Mouse (Mus musculus): ENCODE results near the gene Rpl3. TPM values are rescaled to one million over a fixed set of nuclear protein-coding genes. Genes with fewer than 3 reads are reported as not detected.
"Not testable (repeated sequence)": the region's sequence is repeated elsewhere in the genome, so short reads cannot be mapped to it uniquely, and the experiment has no call there.

The Rpl3 gene
- polyA plus RNA-seq, 1 experiment: 680 TPM

DNA sequence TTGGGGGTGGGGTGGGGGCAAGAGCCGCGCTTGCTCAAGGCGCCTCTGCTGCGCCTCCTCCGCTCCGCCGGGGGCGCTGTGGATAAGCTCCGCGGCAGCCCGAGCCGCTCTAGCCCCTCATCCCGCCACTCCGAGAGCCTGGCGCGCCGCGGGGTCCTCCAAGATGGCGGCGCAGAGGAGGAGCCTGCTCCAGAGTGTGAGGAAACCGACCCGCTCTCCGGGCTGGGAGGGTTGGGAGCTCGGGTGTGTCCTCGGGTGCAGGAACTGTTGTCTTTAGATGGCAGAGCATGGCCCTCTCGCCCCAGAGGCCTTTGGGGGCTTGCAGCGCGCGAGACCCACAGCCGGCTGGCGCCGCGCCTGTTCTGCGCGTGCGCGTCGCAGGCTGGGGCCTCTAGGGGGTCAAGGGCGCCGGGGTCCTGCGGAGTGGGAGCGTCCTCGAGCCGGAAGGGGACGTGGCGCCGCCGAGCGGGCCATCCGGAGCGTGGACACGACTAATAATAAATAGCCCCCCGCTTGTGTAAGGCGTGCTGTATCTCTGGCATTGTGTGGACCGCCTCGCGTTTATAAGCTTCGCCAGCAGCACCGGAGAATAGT is 41.4 kb upstream of the Rpl3 start, which contains the start of gene Tab1:
Gene Tab1 (plus strand): TSS at position 135 of the 594 bp plus-strand sequence.
- peak within 1 kb of the TSS; percentile 95 for H3K27ac ChIP-seq (ENCODE audit: insufficient read depth, low read length)
- peak; percentile 37; the same call in 1 of the 2 replicates for TF ChIP-seq CTCF (IDR thresholded peaks at IDR 0.05; ENCODE audit: extremely low read depth, insufficient read depth, low read length)
- TF ChIP-seq POLR2A (IDR thresholded peaks at IDR 0.05; ENCODE audit: extremely low read depth, insufficient read depth, low read length): peak; percentile 34; the same call in 1 of the 2 replicates
- H3K4me3 ChIP-seq (ENCODE audit: insufficient read depth, low read length): peak within 1 kb of the TSS; percentile 97

DNA sequence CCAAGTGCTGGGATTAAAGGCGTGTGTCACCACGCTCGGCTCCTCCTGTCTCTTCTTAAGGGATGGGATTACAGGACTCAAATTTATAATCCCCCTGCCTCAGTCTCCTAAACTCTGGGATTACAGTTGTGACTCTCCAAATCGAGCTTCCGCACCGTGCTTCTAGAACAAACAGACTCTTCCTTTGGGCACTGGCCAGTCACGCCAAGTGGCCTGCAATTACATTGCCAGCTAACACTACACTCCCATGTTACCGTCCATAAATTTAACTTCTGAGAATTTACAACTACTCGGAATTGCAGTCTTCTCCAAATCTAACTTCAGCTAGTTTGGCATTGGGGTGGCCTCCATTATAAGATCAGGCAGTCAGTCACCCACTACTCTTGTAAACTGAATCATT is 40.8 kb upstream of the Rpl3 start:
- H3K27ac ChIP-seq (ENCODE audit: insufficient read depth, low read length): no peak overlapping the region
- peaks cover 11% of the 10 kb centered on the region; the same call in 1 of the 2 replicates for H3K4me1 ChIP-seq (ENCODE audit: control insufficient read depth, insufficient read depth, low read length)
- H3K4me3 ChIP-seq (ENCODE audit: insufficient read depth, low read length): peak overlapping the region; percentile 97; the same call in 1 of the 2 replicates
- TF ChIP-seq POLR2A (IDR thresholded peaks at IDR 0.05; ENCODE audit: extremely low read depth, insufficient read depth, low read length) (no peak), CTCF (IDR thresholded peaks at IDR 0.05; ENCODE audit: extremely low read depth, insufficient read depth, low read length) (no peak)

More for the DNA sequence above, 41.4 kb upstream of the Rpl3 start, which contains the start of gene Tab1:
- H3K4me1 ChIP-seq (ENCODE audit: control insufficient read depth, insufficient read depth, low read length): peaks cover 12% of the 10 kb centered on the region; the same call in 1 of the 2 replicates

DNA sequence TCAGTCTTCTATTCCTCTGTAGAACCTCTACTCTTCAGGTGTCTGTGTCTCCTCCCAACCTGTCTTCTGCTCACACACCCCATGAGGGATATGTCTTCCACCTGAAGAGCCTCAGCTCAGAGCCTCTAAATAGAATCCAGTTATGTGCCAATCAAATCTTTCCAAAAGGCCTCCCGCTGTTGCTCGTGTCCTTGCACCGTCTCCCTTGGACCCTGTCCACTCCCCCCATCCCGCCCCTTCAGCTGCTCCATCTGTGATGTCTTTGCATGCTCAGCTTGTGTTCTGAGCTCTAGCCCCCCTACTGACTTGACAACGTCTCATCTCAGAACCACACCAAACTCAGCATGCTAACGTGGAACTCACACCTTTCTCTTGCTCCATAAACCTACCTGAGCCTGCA is 39.8 kb upstream of the Rpl3 start:
- TF ChIP-seq CTCF (IDR thresholded peaks at IDR 0.05; ENCODE audit: extremely low read depth, insufficient read depth, low read length) (no peak), POLR2A (IDR thresholded peaks at IDR 0.05; ENCODE audit: extremely low read depth, insufficient read depth, low read length) (no peak)
- H3K27ac ChIP-seq (ENCODE audit: insufficient read depth, low read length): no peak overlapping the region
- H3K4me1 ChIP-seq (ENCODE audit: control insufficient read depth, insufficient read depth, low read length): peaks cover 9% of the 10 kb centered on the region; the same call in 1 of the 2 replicates
- H3K4me3 ChIP-seq (ENCODE audit: insufficient read depth, low read length): no peak overlapping the region

DNA sequence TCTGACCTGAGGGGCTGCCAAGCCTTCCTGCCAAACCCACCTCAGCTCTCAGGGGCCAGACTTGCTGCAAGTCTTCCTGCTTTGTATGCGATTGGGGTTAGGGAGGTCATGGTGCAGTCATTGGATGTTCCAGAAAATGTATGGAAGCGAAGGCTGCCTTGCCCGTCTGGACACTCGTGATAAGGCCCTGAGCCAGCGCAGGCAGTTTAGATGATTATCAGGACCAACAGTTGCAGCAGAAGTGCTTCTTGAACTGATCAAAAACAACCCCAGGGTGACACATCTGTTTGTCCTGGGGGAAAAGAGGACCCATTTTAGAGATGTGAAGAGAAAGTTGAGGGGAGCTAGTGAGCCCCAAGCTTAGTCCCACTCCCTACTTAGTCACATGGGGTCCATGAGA is 39.0 kb upstream of the Rpl3 start:
- Histone ChIP-seq H3K27ac (ENCODE audit: insufficient read depth, low read length) (no peak overlapping the region), H3K4me1 (ENCODE audit: control insufficient read depth, insufficient read depth, low read length) (peaks cover 9% of the 10 kb centered on the region; the same call in 1 of the 2 replicates), H3K4me3 (ENCODE audit: insufficient read depth, low read length) (no peak overlapping the region)
- TF ChIP-seq POLR2A (IDR thresholded peaks at IDR 0.05; ENCODE audit: extremely low read depth, insufficient read depth, low read length) (no peak), CTCF (IDR thresholded peaks at IDR 0.05; ENCODE audit: extremely low read depth, insufficient read depth, low read length) (no peak)

DNA sequence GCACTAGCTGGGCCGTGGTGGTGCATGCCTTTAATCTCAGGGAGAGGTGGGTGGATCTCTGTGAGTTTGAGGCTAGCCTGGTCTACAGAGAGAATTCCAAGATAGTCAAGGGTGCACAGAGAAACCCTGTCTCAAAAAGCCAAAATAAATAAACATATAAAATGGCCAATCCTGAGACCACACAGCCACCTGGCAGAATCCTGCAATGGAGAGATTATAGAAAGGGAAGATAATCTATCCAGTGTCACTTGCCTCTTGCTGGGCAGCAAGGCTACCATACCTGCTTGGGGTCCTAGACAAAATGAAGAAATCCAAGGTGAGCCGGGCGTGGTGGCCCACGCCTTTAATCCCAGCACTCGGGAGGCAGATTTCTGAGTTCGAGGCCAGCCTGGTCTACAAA is 38.3 kb upstream of the Rpl3 start:
- H3K4me3 ChIP-seq (ENCODE audit: insufficient read depth, low read length): no peak overlapping the region
- no peak for TF ChIP-seq POLR2A (IDR thresholded peaks at IDR 0.05; ENCODE audit: extremely low read depth, insufficient read depth, low read length)
- TF ChIP-seq CTCF (IDR thresholded peaks at IDR 0.05; ENCODE audit: extremely low read depth, insufficient read depth, low read length): no peak
- peaks cover 9% of the 10 kb centered on the region; the same call in 1 of the 2 replicates for H3K4me1 ChIP-seq (ENCODE audit: control insufficient read depth, insufficient read depth, low read length)
- H3K27ac ChIP-seq (ENCODE audit: insufficient read depth, low read length): no peak overlapping the region

DNA sequence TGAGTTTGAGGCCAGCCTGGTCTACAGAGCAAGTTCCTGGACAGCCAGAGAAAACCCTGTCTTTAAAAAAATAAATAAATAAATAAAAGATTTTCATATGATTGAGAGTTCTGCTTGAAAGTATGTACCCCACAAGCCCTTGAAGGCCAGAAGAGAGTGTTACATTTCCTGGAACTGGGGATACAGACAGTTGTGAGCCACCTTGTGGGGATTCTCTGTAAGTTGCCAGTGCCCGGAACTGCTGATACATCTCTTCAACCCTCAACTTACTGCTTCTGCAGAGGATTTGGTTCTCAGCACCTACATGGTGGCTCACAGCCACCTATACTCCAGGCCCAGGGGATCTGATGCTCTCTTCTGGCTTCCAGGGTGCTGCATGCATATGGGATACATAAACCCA is 35.5 kb upstream of the Rpl3 start:
- peak; percentile 33; the same call in 1 of the 2 replicates for TF ChIP-seq CTCF (IDR thresholded peaks at IDR 0.05; ENCODE audit: extremely low read depth, insufficient read depth, low read length)
- TF ChIP-seq POLR2A (IDR thresholded peaks at IDR 0.05; ENCODE audit: extremely low read depth, insufficient read depth, low read length): no peak
- H3K4me3 ChIP-seq (ENCODE audit: insufficient read depth, low read length): no peak overlapping the region
- no peak overlapping the region for H3K27ac ChIP-seq (ENCODE audit: insufficient read depth, low read length)
- H3K4me1 ChIP-seq (ENCODE audit: control insufficient read depth, insufficient read depth, low read length): no peaks in the 10 kb centered on the region

DNA sequence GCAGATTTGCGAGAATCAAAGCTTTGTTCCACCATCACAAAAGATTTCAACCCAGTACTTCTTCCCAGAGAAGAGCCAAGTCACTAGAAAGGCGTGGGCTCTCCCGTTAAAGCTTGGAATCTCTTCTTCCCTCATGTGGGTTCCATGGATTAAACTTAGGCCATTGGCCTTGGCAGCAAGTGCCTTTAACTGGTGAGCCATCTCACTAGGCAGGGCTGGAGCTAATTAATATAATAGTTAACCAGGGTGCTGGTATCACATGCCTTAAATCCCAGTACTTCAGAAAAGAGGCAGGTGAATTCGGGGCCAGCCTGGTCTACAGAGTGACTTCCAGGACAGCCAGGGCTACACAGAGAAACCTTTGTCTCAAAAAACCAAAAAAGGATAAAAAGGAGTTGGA is 33.0 kb upstream of the Rpl3 start:
- Histone ChIP-seq H3K4me3 (ENCODE audit: insufficient read depth, low read length) (no peak overlapping the region), H3K4me1 (ENCODE audit: control insufficient read depth, insufficient read depth, low read length) (no peaks in the 10 kb centered on the region), H3K27ac (ENCODE audit: insufficient read depth, low read length) (no peak overlapping the region)
- TF ChIP-seq CTCF (IDR thresholded peaks at IDR 0.05; ENCODE audit: extremely low read depth, insufficient read depth, low read length) (no peak), POLR2A (IDR thresholded peaks at IDR 0.05; ENCODE audit: extremely low read depth, insufficient read depth, low read length) (no peak)

DNA sequence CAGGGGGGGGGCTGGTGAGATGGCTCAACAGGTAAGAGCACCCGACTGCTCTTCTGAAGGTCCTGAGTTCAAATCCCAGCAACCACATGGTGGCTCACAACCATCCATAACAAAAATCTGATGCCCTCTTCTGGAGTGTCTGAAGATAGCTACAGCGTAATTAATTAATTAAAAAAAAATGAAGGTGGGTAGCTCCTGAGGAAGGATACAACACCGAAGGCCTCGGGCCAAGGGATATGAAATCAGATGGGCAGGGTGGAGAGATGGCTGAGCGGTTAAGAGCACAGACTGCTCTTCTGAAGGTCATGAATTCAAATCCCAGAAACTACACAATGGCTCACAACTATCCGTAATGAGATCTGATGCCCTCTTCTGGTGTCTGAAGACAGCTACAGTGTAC is 30.8 kb upstream of the Rpl3 start:
- H3K27ac ChIP-seq (ENCODE audit: insufficient read depth, low read length); H3K4me3 ChIP-seq (ENCODE audit: insufficient read depth, low read length); H3K4me1 ChIP-seq (ENCODE audit: control insufficient read depth, insufficient read depth, low read length): not testable (repeated sequence)

DNA sequence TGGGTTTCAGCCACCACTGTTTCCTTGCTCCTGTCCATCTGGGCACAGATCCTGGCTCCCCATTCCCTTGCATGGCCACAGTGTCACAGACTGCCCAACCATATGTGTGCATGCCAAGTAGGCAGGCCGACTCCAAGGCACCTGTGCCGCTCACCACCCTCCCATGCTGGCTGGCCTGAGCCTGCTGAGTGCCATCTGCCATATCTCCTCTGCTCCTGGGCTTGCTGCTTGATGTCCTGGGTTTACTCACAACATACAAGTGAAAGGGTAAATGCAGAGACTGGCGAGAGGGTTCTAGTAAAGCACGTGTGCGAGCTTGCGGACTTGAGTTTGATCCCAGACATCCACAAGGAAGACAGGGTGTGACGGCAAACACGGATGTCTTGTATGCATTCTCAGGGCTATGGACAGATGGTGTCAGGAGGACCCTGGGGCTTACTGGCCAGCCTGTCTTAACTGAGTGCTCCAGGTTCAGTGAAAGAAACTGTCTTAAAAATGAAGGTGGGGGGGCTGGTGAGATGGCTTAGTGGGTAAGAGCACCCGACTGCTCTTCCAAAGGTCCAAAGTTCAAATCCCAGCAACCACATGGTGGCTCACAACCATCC is 30.2 kb upstream of the Rpl3 start:
- no peak for TF ChIP-seq POLR2A (IDR thresholded peaks at IDR 0.05; ENCODE audit: extremely low read depth, insufficient read depth, low read length)
- TF ChIP-seq CTCF (IDR thresholded peaks at IDR 0.05; ENCODE audit: extremely low read depth, insufficient read depth, low read length): no peak
- H3K4me3 ChIP-seq (ENCODE audit: insufficient read depth, low read length): no peak overlapping the region
- no peak overlapping the region for H3K27ac ChIP-seq (ENCODE audit: insufficient read depth, low read length)
- no peaks in the 10 kb centered on the region for H3K4me1 ChIP-seq (ENCODE audit: control insufficient read depth, insufficient read depth, low read length)

DNA sequence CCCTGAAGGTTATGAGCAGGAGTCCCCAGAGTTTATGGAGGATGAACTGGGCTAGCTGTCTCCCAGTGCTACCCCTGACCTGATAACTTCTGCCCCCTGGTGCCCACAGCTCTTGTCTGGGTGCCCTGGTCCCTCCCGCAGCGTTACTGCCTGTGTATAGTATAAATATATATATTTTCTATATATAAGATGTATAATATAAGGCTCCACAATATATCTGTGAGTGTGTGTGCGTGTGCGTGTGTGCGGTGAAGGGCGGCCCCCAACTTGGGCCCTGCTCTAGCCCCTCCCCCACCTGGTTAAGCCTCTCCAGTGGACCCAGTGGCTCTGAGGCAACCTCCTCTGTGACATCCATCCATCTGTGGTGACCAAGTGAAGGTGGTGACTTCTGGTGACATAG is 27.4 kb upstream of the Rpl3 start:
- no peak for TF ChIP-seq POLR2A (IDR thresholded peaks at IDR 0.05; ENCODE audit: extremely low read depth, insufficient read depth, low read length)
- no peak for TF ChIP-seq CTCF (IDR thresholded peaks at IDR 0.05; ENCODE audit: extremely low read depth, insufficient read depth, low read length)
- Histone ChIP-seq H3K27ac (ENCODE audit: insufficient read depth, low read length) (no peak overlapping the region), H3K4me3 (ENCODE audit: insufficient read depth, low read length) (no peak overlapping the region), H3K4me1 (ENCODE audit: control insufficient read depth, insufficient read depth, low read length) (no peaks in the 10 kb centered on the region)
